Mouse (Mus musculus) liver, embryonic 16.5 days (tissue): Measurements from ENCODE around the gene Ankrd12. TPM values are rescaled to one million over a fixed set of nuclear protein-coding genes. Genes with fewer than 3 reads are reported as not detected.
"Not testable (repeated sequence)": the region's sequence is repeated elsewhere in the genome, so short reads cannot be mapped to it uniquely, and the experiment has no call there.

Experiments used
- ATAC-seq: fragments of 200-750 bp; cut with Nextera tagmentation; 2 replicates; pipeline ENCODE4 v1.8.0; 2017; ENCODE audit warnings: low read depth, mild to moderate bottlenecking, moderate number of reproducible peaks, moderate library complexity
- H3K27ac ChIP-seq: fragments of 300-500 bp; sonication (generic); 2 replicates; pipeline ENCODE4 v1.5.1; 2014; ENCODE audit warnings: mild to moderate bottlenecking, low read length
- H3K27me3 ChIP-seq: fragments of 300-500 bp; sonication (generic); 2 replicates; pipeline ENCODE4 v1.6.1; 2014; ENCODE audit warnings: low read depth, low read length, mixed read lengths; ENCODE audit not compliant: control insufficient read depth, insufficient read depth
- H3K36me3 ChIP-seq: fragments of 300-500 bp; sonication (generic); 2 replicates; pipeline ENCODE4 v1.6.1; 2014; ENCODE audit warnings: mild to moderate bottlenecking; ENCODE audit not compliant: control insufficient read depth, insufficient read depth
- H3K4me1 ChIP-seq: fragments of 300-500 bp; sonication (generic); 2 replicates; pipeline ENCODE4 v1.6.1; 2014; ENCODE audit warnings: low read depth, low read length, mixed read lengths; ENCODE audit not compliant: control insufficient read depth
- H3K4me2 ChIP-seq: fragments of 300-500 bp; sonication (generic); 2 replicates; pipeline ENCODE4 v1.6.1; 2014; ENCODE audit warnings: low read depth, low read length, mixed read lengths
- H3K4me3 ChIP-seq: fragments of 300-500 bp; sonication (generic); 2 replicates; pipeline ENCODE4 v1.5.1; 2014; ENCODE audit warnings: low read depth, mild to moderate bottlenecking, low read length
- H3K9ac ChIP-seq: fragments of 300-500 bp; sonication (generic); 2 replicates; pipeline ENCODE4 v1.6.1; 2014; ENCODE audit warnings: low read depth, low read length
- H3K9me3 ChIP-seq: fragments of 300-500 bp; sonication (generic); replicated peaks from 2 replicates; pipeline ENCODE4 v1.6.1; 2016; ENCODE audit warnings: low read length; ENCODE audit not compliant: control insufficient read depth
- WGBS: fragments of 180-500 bp; shearing (Covaris S2); extraction: QIAGEN DNeasy Blood & Tissue Kit; methylation state at CpG from one replicate; pipeline ENCODE4 v1.1.7; 2014; ENCODE audit not compliant: insufficient replicate concordance; 5-methylcytosine and 5-hydroxymethylcytosine counted together
- polyA plus RNA-seq: library from polyadenylated mRNA; unstranded; fragments of >200 nt; fragmentation: Nextera tagmentation; extraction: Ambion mirVana; gene quantifications from 2 replicates; pipeline ENCODE4 v1.2.1, GENCODE M21; 2015

Gene Ankrd12
- polyA plus RNA-seq, 1 experiment from 2014 or later, result 9.1 TPM

- not testable (repeated sequence) for H3K27me3 ChIP-seq, H3K27ac ChIP-seq, H3K4me3 ChIP-seq, H3K9ac ChIP-seq, H3K4me1 ChIP-seq, ATAC-seq, H3K36me3 ChIP-seq, H3K9me3 ChIP-seq, H3K4me2 ChIP-seq
- 74% methylated on average over 2 of the region's 2 CpGs for WGBS
Observed at GRCm38 (mm10) chr17:66069036-66069435, 7.9 kb downstream of the Ankrd12 start.

- Histone ChIP-seq H3K4me2 (no peak overlapping the region), H3K9me3 (no peaks in the 10 kb centered on the region), H3K4me1 (no peaks in the 10 kb centered on the region), H3K27me3 (no peaks in the 10 kb centered on the region), H3K9ac (no peak overlapping the region), H3K4me3 (no peak overlapping the region), H3K36me3 (no peaks in the 10 kb centered on the region), H3K27ac (no peak overlapping the region)
- WGBS, result 71% methylated on average over 4 of the region's 4 CpGs
- ATAC-seq, result no peak
Observed at GRCm38 (mm10) chr17:66065115-66065514, 11.8 kb downstream of the Ankrd12 start.

GRCm38 (mm10) chr17:66061241-66061938 is 15.5 kb downstream of the Ankrd12 start:
- H3K27ac ChIP-seq, result no peak overlapping the region
- H3K27me3 ChIP-seq, result no peaks in the 10 kb centered on the region
- no peaks in the 10 kb centered on the region for H3K9me3 ChIP-seq
- H3K9ac ChIP-seq, result no peak overlapping the region
- no peak overlapping the region for H3K4me3 ChIP-seq
- no peaks in the 10 kb centered on the region; the same call in 1 of the 2 replicates for H3K4me1 ChIP-seq
- no peak overlapping the region for H3K4me2 ChIP-seq
- WGBS, result 61% methylated on average over 8 of the region's 8 CpGs
- ATAC-seq, result no peak
- H3K36me3 ChIP-seq, result no peaks in the 10 kb centered on the region

- ATAC-seq, result no peak
- H3K4me3 ChIP-seq, result no peak overlapping the region
- no peaks in the 10 kb centered on the region; the same call in 1 of the 2 replicates for H3K4me1 ChIP-seq
- no peaks in the 10 kb centered on the region for H3K9me3 ChIP-seq
- H3K27me3 ChIP-seq, result no peaks in the 10 kb centered on the region
- no peak overlapping the region for H3K4me2 ChIP-seq
- no peak overlapping the region for H3K9ac ChIP-seq
- 74% methylated on average over 4 of the region's 4 CpGs for WGBS
- no peak overlapping the region for H3K27ac ChIP-seq
- H3K36me3 ChIP-seq, result no peaks in the 10 kb centered on the region
Observed at GRCm38 (mm10) chr17:66058160-66058559, 18.7 kb downstream of the Ankrd12 start.

- Histone ChIP-seq H3K4me1 (no peaks in the 10 kb centered on the region; the same call in 1 of the 2 replicates), H3K27me3 (no peaks in the 10 kb centered on the region), H3K9ac (no peak overlapping the region), H3K36me3 (no peaks in the 10 kb centered on the region), H3K4me2 (no peak overlapping the region), H3K27ac (no peak overlapping the region), H3K4me3 (no peak overlapping the region), H3K9me3 (no peaks in the 10 kb centered on the region)
- WGBS, result 85% methylated on average over 2 of the region's 2 CpGs
- no peak for ATAC-seq
Observed at GRCm38 (mm10) chr17:66057145-66057544, 19.7 kb downstream of the Ankrd12 start.

- Histone ChIP-seq H3K36me3 (no peaks in the 10 kb centered on the region), H3K27me3 (no peaks in the 10 kb centered on the region), H3K4me3 (no peak overlapping the region), H3K4me1 (no peaks in the 10 kb centered on the region), H3K27ac (no peak overlapping the region), H3K4me2 (no peak overlapping the region), H3K9ac (no peak overlapping the region), H3K9me3 (no peaks in the 10 kb centered on the region)
- ATAC-seq, result no peak
- WGBS, result 61% methylated on average over 4 of the region's 4 CpGs
Observed at GRCm38 (mm10) chr17:66053349-66053748, 23.5 kb downstream of the Ankrd12 start.

- H3K36me3 ChIP-seq, result no peaks in the 10 kb centered on the region
- H3K27ac ChIP-seq, result no peak overlapping the region
- H3K27me3 ChIP-seq, result no peaks in the 10 kb centered on the region
- no peak for ATAC-seq
- H3K4me2 ChIP-seq, result no peak overlapping the region
- 0 out of 2 replicates have a peak, but pooled peaks cover 2% of the 10 kb centered on the region for H3K4me1 ChIP-seq
- H3K9ac ChIP-seq, result no peak overlapping the region
- H3K4me3 ChIP-seq, result no peak overlapping the region
- no peaks in the 10 kb centered on the region for H3K9me3 ChIP-seq
- WGBS, result 68% methylated on average over 4 of the region's 4 CpGs
Observed at GRCm38 (mm10) chr17:66048795-66049194, 28.1 kb downstream of the Ankrd12 start.

- WGBS, result 51% methylated on average over 5 of the region's 5 CpGs
- Histone ChIP-seq H3K27me3 (no peaks in the 10 kb centered on the region), H3K4me2 (no peak overlapping the region), H3K36me3 (no peaks in the 10 kb centered on the region), H3K9me3 (no peaks in the 10 kb centered on the region), H3K27ac (no peak overlapping the region), H3K4me3 (no peak overlapping the region), H3K4me1 (0 out of 2 replicates have a peak, but pooled peaks cover 2% of the 10 kb centered on the region), H3K9ac (no peak overlapping the region)
- ATAC-seq, result no peak
Observed at GRCm38 (mm10) chr17:66048199-66048598, 28.7 kb downstream of the Ankrd12 start.

GRCm38 (mm10) chr17:66043679-66044078 is 33.2 kb downstream of the Ankrd12 start:
- not testable (repeated sequence) for H3K4me3 ChIP-seq, H3K27ac ChIP-seq, H3K27me3 ChIP-seq, H3K4me2 ChIP-seq, H3K36me3 ChIP-seq, ATAC-seq, H3K9ac ChIP-seq, H3K9me3 ChIP-seq, H3K4me1 ChIP-seq
- WGBS, result 66% methylated on average over 4 of the region's 4 CpGs
